Mouse (Mus musculus) liver, embryonic 11.5 days (tissue): ENCODE results near the gene Josd2. TPM values are rescaled to one million over a fixed set of nuclear protein-coding genes. Genes with fewer than 3 reads are reported as not detected.

Experiments used
- ATAC-seq: fragments of 200-750 bp; cut with Nextera tagmentation; replicated peaks from 2 replicates; pipeline ENCODE4 v1.8.0; 2017; ENCODE audit warnings: moderate number of reproducible peaks, mild to moderate bottlenecking, moderate TSS enrichment, moderate library complexity; ENCODE audit not compliant: low FRiP score
- DNase-seq: peaks from one replicate; pipeline ENCODE4 v3.0.0-alpha.2; 2017; ENCODE audit warnings: low spot score
- H3K27ac ChIP-seq: fragments of 300-500 bp; sonication (generic); 2 replicates; pipeline ENCODE4 v1.5.1; 2014; ENCODE audit warnings: mild to moderate bottlenecking, low read depth, low read length, control low read depth
- H3K27me3 ChIP-seq: fragments of 300-500 bp; sonication (generic); replicated peaks from 2 replicates; pipeline ENCODE4 v1.6.1; 2014; ENCODE audit warnings: low read length, mixed read lengths; ENCODE audit not compliant: control insufficient read depth, insufficient read depth
- H3K36me3 ChIP-seq: fragments of 300-500 bp; sonication (generic); 2 replicates; pipeline ENCODE4 v1.6.1; 2014; ENCODE audit warnings: mild to moderate bottlenecking, low read length, moderate library complexity, mixed read lengths; ENCODE audit not compliant: control insufficient read depth, insufficient read depth
- H3K4me1 ChIP-seq: fragments of 300-500 bp; sonication (generic); replicated peaks from 2 replicates; pipeline ENCODE4 v1.6.1; 2014; ENCODE audit warnings: low read length, mixed read lengths; ENCODE audit not compliant: control insufficient read depth, insufficient read depth
- H3K4me2 ChIP-seq: fragments of 300-500 bp; sonication (generic); 2 replicates; pipeline ENCODE4 v1.6.1; 2014; ENCODE audit warnings: mild to moderate bottlenecking, control low read depth, moderate library complexity
- H3K4me3 ChIP-seq: fragments of 300-500 bp; sonication (generic); 2 replicates; pipeline ENCODE4 v1.5.1; 2014; ENCODE audit warnings: low read depth, low read length, control low read depth
- H3K9ac ChIP-seq: fragments of 300-500 bp; sonication (generic); 2 replicates; pipeline ENCODE4 v1.6.1; 2014; ENCODE audit warnings: low read depth, low read length, control low read depth
- H3K9me3 ChIP-seq: fragments of 300-500 bp; sonication (generic); 2 replicates; pipeline ENCODE4 v1.6.1; 2016; ENCODE audit warnings: low read length, inconsistent platforms, mixed read lengths; ENCODE audit not compliant: control insufficient read depth
- WGBS: fragments of 180-500 bp; shearing (Covaris S2); extraction: QIAGEN DNeasy Blood & Tissue Kit; methylation state at CpG from one replicate; pipeline ENCODE4 v1.1.7; 2014; 5-methylcytosine and 5-hydroxymethylcytosine counted together
- polyA plus RNA-seq: library from polyadenylated mRNA; unstranded; fragments of >200 nt; fragmentation: Nextera tagmentation; extraction: Ambion mirVana; gene quantifications from 2 replicates; pipeline ENCODE4 v1.2.1, GENCODE M21; 2014

Gene Josd2
- polyA plus RNA-seq, 1 experiment from 2014 or later = 146 TPM

DNA sequence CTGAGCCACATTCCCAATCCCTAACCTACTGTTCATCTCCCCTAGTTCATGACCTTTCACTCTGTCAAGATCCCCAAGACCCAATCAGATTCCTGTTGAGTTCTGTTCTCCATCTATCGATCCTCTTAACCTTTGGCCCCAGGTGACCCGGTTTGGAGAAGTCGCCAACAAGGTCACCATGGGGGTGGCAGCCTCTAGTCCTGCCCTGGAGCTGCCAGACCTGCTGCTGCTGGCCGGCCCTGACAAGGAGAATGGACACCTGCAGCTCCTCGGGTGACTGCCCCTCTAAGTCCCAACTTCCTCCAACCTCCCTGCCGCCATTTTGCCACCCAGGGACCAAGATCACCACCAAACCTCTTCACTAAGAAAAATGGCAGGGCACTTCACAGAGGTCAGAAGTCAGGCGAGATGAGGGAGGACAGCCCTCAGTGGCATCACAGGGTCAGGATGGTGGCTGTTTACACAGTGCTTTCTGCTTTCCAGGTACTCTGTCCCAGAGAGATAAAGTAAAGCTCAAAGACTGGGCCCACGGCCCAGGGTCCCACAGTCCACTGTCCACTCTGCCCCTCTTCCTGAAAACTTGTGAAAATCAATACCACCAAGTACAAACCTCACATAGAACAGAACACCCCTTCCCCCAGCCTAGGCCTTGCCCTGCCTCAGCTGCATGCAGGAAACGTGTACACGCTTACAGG is 29.7 kb downstream of the Josd2 start:
- peaks cover 6% of the 10 kb centered on the region; the same call in 1 of the 2 replicates for H3K27me3 ChIP-seq
- DNase-seq (no peak), ATAC-seq (no peak)
- WGBS = 72% methylated on average over 10 of the region's 10 CpGs
- peaks cover 3% of the 10 kb centered on the region; the same call in 1 of the 2 replicates for H3K36me3 ChIP-seq
- peak overlapping the region; percentile 74 for H3K9ac ChIP-seq
- peak overlapping the region; percentile 88 for H3K4me2 ChIP-seq
- H3K4me1 ChIP-seq = peaks cover 14% of the 10 kb centered on the region; the same call in 1 of the 2 replicates
- no peaks in the 10 kb centered on the region for H3K9me3 ChIP-seq
- H3K27ac ChIP-seq = peak overlapping the region; percentile 80; the same call in 1 of the 2 replicates
- H3K4me3 ChIP-seq = peak overlapping the region; percentile 59

DNA sequence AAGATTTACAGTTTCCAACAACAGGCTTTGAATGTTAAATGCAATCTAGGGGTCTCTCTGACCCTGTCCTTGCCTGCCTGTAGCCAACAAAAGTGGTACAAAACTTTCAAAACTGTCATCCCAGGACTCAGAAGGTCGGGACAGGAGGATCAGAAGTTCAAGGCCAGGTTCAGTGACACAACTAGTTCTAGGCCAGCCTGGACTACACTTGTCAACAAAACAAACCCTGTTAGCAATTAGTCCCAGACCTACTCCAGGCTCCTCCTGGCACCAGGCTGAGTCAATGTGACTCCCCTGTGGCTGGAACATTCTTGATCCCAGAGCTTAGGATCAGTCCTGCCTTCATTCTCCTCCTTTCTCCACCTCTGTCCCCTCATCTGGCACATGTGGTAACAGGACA is 31.1 kb downstream of the Josd2 start:
- DNase-seq (no peak), ATAC-seq (no peak)
- Histone ChIP-seq H3K36me3 (peaks cover 2% of the 10 kb centered on the region; the same call in 1 of the 2 replicates), H3K4me2 (no peak overlapping the region), H3K9me3 (no peaks in the 10 kb centered on the region), H3K27ac (no peak overlapping the region), H3K27me3 (peaks cover 6% of the 10 kb centered on the region; the same call in 1 of the 2 replicates), H3K9ac (no peak overlapping the region), H3K4me1 (peaks cover 14% of the 10 kb centered on the region; the same call in 1 of the 2 replicates), H3K4me3 (no peak overlapping the region)
- 57% methylated on average over 1 of the region's 1 CpGs for WGBS

DNA sequence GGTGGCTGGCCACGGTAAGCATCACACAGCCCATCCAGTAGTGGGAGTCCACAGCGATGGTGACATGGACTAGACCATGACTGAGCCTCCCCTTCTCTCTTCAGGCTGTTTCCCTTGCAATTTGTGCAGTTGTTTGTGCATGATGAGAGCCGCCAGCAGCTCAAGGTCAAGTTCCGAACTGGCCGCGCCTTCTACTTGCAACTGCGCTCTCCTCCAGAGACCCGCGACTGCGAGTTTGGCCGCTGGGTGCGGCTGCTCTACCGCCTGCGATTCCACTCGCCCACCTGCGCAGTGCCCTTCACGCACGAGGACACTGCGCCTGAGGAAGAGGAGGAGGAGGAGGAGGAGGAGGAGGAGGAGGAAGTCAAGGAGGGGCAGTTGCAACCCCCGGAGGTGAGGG is 32.3 kb downstream of the Josd2 start:
- Histone ChIP-seq H3K9me3 (no peaks in the 10 kb centered on the region), H3K4me3 (no peak overlapping the region), H3K4me1 (peaks cover 10% of the 10 kb centered on the region; the same call in 1 of the 2 replicates), H3K27me3 (peaks cover 6% of the 10 kb centered on the region; the same call in 1 of the 2 replicates), H3K4me2 (no peak overlapping the region), H3K27ac (no peak overlapping the region), H3K36me3 (no peaks in the 10 kb centered on the region), H3K9ac (no peak overlapping the region)
- no peak for DNase-seq
- ATAC-seq = no peak
- 50% methylated on average over 20 of the region's 20 CpGs for WGBS

DNA sequence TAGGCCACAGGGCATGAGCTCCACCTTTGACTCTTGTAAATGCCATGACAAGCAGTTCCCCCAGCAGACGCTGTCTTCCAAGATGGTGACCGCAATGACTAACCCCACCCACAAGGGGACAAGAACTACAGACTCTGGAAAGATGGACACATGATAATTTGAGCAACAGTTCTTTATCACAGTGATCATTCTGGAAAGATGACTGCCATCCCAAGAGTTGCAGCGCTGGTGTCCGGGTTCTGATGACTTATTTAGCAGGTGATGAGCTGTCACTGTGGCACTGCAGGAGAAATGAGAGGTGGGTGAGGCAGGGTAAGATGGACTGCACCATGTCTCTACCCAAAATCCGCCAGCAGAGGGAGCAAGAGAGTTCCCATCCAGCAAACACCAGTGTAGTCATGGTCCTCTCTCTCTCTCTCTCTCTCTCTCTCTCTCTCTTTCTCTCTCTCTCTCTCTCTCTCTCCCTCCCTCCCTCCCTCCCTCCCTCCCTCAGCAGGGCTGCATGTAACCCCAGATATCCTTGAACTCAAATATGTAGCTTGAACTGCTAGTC is 33.9 kb downstream of the Josd2 start:
- DNase-seq = peak; percentile 56
- no peak overlapping the region for H3K27ac ChIP-seq
- no peak overlapping the region for H3K9ac ChIP-seq
- no peak for ATAC-seq
- no peak overlapping the region for H3K4me3 ChIP-seq
- H3K4me2 ChIP-seq = no peak overlapping the region
- peaks cover 6% of the 10 kb centered on the region; the same call in 1 of the 2 replicates for H3K27me3 ChIP-seq
- H3K4me1 ChIP-seq = peaks cover 3% of the 10 kb centered on the region; the same call in 1 of the 2 replicates
- WGBS = 28% methylated on average over 5 of the region's 5 CpGs
- no peaks in the 10 kb centered on the region for H3K9me3 ChIP-seq
- H3K36me3 ChIP-seq = no peaks in the 10 kb centered on the region

DNA sequence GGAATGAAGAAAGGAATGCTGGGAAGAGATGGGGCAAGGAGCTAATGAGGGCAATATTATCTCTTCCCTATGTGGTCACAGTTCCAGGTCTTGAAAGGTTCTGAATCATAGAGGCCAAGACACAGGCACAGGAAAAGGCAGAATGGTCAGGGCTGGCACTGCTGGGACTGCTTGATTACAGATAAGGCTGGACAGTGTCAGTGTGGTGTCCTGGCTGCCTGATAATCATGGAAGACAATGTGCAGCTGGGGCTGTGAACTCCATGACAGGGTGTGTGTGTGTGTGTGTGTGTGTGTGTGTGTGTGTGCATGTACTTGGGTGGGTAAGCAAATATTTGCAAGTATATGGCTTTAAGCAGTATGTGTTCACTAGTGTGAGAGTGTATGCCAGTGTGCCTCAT is 39.7 kb downstream of the Josd2 start:
- Histone ChIP-seq H3K4me2 (no peak overlapping the region), H3K9ac (no peak overlapping the region), H3K27ac (no peak overlapping the region), H3K36me3 (no peaks in the 10 kb centered on the region), H3K9me3 (no peaks in the 10 kb centered on the region), H3K4me1 (no peaks in the 10 kb centered on the region), H3K27me3 (peaks cover 10% of the 10 kb centered on the region), H3K4me3 (no peak overlapping the region)
- DNase-seq = no peak
- no peak; the same call in 1 of the 2 replicates for ATAC-seq

DNA sequence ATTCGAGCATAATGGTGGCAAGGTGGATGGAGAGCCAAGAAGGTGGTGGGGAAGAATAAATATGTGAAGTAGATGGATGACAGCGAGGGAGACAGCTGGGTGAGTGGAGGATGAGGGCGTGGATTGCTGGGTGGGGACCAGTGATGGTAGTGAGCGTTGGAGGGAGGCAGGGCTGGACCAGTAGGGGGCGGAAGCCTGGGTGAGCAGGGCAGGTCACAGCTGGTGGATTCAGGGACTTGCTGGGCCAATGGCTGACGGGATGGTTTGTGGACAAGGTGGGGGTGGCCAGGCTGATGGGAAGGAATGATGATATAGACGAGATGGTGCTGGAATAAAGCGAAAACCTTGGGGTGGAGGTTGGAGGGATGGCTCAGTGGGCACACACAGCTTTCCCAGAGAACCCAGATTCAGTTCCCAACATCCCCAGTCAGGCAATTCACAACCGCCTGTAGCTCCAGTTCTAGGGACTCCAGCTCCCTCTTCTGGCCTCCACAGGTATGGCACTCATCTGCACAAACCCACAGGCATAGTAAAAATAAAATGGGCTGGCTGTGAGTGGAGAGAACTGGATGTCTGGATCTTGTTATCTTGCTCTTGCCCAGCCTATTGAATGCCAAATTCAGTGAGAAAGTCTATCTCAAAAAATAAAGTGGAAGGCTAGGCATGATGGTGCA is 51.6 kb downstream of the Josd2 start:
- H3K4me1 ChIP-seq = no peaks in the 10 kb centered on the region
- H3K9me3 ChIP-seq = no peaks in the 10 kb centered on the region
- H3K4me2 ChIP-seq = no peak overlapping the region
- peaks cover 43% of the 10 kb centered on the region for H3K27me3 ChIP-seq
- DNase-seq (no peak), ATAC-seq (no peak)
- H3K27ac ChIP-seq = no peak overlapping the region
- 66% methylated on average over 9 of the region's 9 CpGs for WGBS
- no peak overlapping the region for H3K9ac ChIP-seq
- no peak overlapping the region for H3K4me3 ChIP-seq
- H3K36me3 ChIP-seq = no peaks in the 10 kb centered on the region

DNA sequence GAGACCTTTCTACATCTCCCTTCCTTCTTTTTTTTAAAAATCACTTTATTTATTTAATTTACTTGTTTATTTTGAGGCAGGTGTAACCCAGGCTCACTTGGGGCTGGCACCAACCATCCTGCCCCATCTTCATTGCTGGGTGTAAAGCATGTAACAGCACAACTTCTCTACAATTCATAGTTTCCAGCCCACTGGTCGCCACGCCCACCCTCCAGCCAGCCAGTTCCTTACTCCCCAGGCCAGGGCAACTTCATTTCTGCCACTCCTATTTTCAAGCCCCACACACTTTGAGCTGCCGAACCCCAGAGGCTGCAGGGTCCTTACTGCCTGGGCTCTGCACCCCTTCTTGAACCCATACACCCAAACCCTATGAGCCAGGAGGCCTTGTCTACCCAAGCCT is 53.2 kb downstream of the Josd2 start:
- Histone ChIP-seq H3K9ac (no peak overlapping the region), H3K27ac (no peak overlapping the region), H3K9me3 (no peaks in the 10 kb centered on the region), H3K27me3 (peaks cover 56% of the 10 kb centered on the region), H3K4me2 (no peak overlapping the region), H3K4me1 (no peaks in the 10 kb centered on the region), H3K36me3 (no peaks in the 10 kb centered on the region), H3K4me3 (no peak overlapping the region)
- ATAC-seq = no peak
- no peak for DNase-seq
- 49% methylated on average over 3 of the region's 3 CpGs for WGBS
